Mouse (Mus musculus) layer of hippocampus, adult 9-11 months (tissue): ENCODE measurements at regions not wholly inside any gene's neighbourhood (a gene's known extent, or its start where the extent isn't known, plus 50 kb on each side); places are given as distances from the start of the nearest gene placed in this dataset.
"Not testable (repeated sequence)": the region's sequence is repeated elsewhere in the genome, so short reads cannot be mapped to it uniquely, and the experiment has no call there.

Source experiments
- DNase-seq: peaks from one replicate; pipeline ENCODE4 v3.0.0; 2022

DNA sequence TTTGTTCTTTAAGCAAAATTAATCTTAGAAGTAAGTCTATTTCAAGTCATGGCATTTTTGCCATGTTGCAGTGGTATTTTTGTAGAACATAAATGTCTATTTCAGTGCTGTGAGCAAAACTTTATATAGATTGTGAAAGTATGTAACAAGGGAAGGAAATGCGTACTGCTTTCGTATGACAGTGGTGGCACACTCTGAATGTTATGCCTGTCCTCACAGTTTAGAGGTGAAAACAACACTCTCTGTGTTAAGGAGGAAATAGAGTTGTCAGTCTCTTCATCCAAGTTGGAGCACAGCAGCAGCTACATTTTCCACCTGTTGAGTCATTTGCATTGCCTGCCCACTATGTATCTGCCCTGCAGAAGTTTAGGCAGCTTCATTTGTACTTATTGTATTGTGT lies 550.0 kb upstream of the Gm10801 start:
- DNase-seq, result no peak

DNA sequence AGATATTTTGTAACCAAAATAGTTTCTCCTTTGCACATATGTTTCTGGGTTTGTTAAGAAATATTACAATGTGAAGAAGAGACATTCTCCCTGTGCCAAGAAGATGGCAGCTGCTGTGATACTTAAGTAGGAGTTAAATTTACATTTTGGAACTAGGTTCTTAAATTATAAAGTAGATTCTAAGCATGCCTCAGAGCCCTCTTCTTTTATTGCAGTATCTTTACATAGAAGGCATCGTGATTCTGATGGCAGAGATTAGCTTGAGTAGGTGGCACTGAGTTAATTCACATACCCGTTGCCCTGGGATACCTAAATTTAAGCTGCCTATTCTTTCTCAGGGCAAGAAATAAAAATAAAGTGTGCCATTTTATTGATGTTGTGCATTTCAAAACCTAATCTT lies 538.6 kb upstream of the Gm10801 start:
- DNase-seq, result peak; percentile 60

DNA sequence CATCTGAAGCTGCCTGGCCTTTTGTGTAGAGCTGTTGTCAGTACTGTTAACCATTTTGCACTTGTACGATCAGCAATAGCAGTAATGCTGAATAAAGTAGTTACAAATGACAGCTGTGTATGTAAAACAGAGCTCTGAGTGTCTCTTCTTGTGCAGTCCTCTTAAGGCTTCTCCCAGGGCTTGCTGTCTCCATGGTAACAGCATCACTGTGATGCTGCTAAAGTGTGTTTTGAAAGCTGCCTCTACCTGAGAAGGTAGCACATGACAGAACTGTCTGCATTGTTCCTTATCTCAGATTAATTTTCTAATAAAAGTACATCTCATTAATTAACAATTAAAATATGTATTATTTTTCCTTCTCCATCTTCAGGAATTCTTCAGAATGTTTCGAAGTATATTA lies 537.4 kb upstream of the Gm10801 start:
- DNase-seq, result peak; percentile 21

DNA sequence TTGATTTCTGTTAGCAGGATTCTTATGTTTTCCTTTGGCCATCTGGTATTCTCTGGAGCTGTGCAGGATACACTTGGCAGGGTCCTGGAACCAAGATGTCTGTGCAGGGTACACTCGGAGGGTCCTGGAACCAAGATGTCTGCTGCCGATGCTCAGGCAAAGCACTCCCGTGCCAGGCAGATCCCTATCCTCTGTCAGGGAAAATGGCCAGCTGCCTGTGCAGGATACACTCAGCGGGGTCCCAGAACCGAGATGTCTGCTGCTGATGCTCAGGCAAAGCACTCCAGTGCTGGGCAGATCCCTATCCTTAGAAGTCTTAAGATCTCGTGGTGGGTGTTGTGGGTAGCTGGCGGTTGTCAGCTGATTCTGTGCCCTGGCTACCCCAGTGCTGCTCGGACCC lies 521.6 kb upstream of the Gm10801 start:
- not testable (repeated sequence) for DNase-seq

DNA sequence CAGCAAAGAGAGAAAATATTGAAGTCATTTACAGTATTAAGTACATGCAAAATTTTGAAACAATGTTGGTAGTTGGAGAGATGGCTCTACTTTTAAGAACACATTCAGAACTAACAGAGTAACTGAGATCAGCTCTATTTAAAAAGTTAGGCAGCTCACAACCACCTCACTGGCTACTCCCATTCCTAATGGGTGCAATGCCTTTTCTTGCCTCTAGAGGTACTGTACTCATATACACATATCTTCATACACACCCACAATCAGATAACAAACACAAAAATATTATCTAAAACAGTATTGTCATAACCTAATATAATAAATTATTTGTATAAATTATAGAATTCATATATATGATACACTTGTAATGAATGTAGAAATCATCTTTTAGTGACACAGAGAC lies 518.3 kb upstream of the Gm10801 start:
- no peak for DNase-seq
